Mouse (Mus musculus): ENCODE measurements around the gene Ttc7b. TPM values are rescaled to one million over a fixed set of nuclear protein-coding genes. Genes with fewer than 3 reads are reported as not detected.

Gene Ttc7b
- polyA plus RNA-seq, 2 experiments, result 1.3 to 3.5 TPM

DNA sequence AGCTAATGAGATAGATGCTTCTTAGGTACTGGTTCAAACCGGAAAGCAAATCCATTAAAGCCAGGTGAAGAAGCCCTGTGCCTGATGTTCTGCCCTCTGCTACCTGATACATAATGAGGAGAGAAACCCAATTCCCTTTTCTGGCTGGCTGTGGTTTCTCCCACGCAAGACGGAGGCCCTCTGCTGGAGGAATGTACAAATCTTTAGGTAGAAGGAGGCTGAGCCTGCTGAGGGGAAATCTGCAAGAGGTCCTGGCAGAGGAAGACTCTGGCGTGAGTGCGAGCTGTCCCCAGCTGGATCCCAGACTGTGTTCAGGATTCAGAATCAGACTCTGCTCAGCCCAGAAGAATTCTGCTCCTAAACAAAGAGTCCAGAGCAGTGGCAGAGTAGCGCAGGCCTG, 99.1 kb downstream of the Ttc7b start:
- Histone ChIP-seq H3K27me3 (ENCODE audit: control insufficient read depth, insufficient read depth, low read length) (no peaks in the 10 kb centered on the region), H3K36me3 (replicated peaks; ENCODE audit: control insufficient read depth, insufficient read depth, low read depth) (no peaks in the 10 kb centered on the region), H3K4me2 (ENCODE audit: low read depth) (no peak overlapping the region), H3K9ac (replicated peaks) (no peak overlapping the region), H3K9me3 (ENCODE audit: control insufficient read depth, low read length) (no peaks in the 10 kb centered on the region), H3K4me3 (ENCODE audit: insufficient read depth in 1 of 2, low read depth in 2 of 2, low read length in 2 of 2) (no peak overlapping the region), H3K27ac (no peak overlapping the region), H3K4me1 (replicated peaks; ENCODE audit: control insufficient read depth in 2 of 2, insufficient read depth in 2 of 2, low read length in 1 of 2) (no peaks in the 10 kb centered on the region; a peak in 1 of 4 replicates)
- DNase-seq (ENCODE audit: low read depth in 3 of 3, low spot score in 3 of 3) (no peak), ATAC-seq (ENCODE audit: insufficient read depth) (no peak)
- 58% methylated on average over 6 of the region's 6 CpGs for WGBS (ENCODE audit: insufficient replicate concordance)
- TF ChIP-seq CTCF (IDR thresholded peaks at IDR 0.05; ENCODE audit: low read depth) (peak; percentile 50), EP300 (IDR thresholded peaks at IDR 0.05; ENCODE audit: low read depth) (no peak)

DNA sequence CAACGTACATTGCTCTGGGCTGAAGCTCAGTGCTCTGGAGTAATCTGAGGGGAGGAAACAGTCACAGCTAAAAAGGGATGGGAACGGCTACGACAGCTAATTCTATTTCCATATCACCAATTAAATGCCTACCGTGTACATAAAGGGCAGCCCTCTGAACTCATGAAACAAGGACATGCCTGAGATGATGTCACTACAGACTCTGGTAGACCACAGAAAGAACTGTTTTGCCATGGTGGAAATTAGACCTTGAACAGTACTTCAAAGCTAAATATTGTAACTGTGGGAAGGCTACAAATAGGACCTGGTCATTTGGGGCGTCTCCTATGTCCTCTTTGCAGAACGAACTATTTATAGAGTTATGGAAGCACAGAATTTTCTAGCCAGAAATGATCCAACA, 99.7 kb downstream of the Ttc7b start:
- no peak overlapping the region for H3K4me2 ChIP-seq (ENCODE audit: low read depth)
- DNase-seq (ENCODE audit: low read depth in 3 of 3, low spot score in 3 of 3) (no peak), ATAC-seq (ENCODE audit: insufficient read depth) (no peak)
- TF ChIP-seq EP300 (IDR thresholded peaks at IDR 0.05; ENCODE audit: low read depth) (no peak), CTCF (IDR thresholded peaks at IDR 0.05; ENCODE audit: low read depth) (no peak)
- H3K4me3 ChIP-seq (ENCODE audit: insufficient read depth in 1 of 2, low read depth in 2 of 2, low read length in 2 of 2), result no peak overlapping the region
- H3K9me3 ChIP-seq (ENCODE audit: control insufficient read depth, low read length), result no peaks in the 10 kb centered on the region
- H3K27me3 ChIP-seq (ENCODE audit: control insufficient read depth, insufficient read depth, low read length), result no peaks in the 10 kb centered on the region
- no peak overlapping the region for H3K27ac ChIP-seq
- 70% methylated on average over 6 of the region's 6 CpGs for WGBS (ENCODE audit: insufficient replicate concordance)
- H3K36me3 ChIP-seq (replicated peaks; ENCODE audit: control insufficient read depth, insufficient read depth, low read depth), result no peaks in the 10 kb centered on the region
- H3K9ac ChIP-seq (replicated peaks), result no peak overlapping the region
- no peaks in the 10 kb centered on the region for H3K4me1 ChIP-seq (replicated peaks; ENCODE audit: control insufficient read depth in 2 of 2, insufficient read depth in 2 of 2, low read length in 1 of 2)

DNA sequence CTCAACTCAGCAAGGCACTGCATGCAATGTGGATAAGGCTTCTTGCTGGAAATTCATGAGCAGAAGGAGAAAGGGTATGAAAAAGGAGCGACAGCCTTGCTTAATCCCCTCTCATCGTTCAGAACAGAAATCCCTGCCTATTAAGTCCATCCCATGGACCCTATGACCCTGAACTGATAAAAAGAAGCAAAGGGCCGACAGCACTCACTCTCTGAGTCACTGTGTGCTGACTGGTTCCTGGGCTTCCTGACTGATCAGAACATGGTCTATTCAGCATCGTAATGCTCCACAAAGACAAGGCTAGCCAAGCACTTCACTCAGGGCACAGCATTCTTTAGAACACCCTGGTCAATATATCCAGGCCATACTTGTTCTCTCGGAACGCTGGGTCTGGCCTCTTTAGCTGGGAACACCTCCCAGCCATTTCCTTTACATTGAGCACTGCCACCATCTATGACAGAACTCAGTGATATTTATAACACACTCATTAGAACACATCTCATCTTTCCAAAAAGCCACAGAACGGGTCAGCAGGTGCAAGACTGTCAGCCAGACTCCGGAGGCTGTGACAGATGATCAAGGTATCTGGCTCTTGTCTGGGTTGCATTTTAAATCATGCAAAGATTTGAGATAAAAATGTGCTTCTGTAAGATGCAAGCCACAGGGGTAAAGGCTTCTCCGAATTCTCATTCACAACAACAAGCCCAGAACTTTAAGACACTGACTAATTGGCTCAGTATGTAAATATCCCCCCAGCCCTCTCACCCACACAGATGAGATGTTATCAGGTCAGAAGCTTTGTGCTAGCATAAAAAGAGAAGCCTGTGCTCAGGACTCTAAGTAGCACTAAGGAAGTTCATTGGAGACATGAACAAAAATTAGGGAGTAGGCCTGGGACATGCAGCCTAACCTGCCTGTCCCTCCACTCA, 100.4 kb downstream of the Ttc7b start:
- Histone ChIP-seq H3K9me3 (ENCODE audit: control insufficient read depth, low read length) (no peaks in the 10 kb centered on the region), H3K27ac (no peak overlapping the region), H3K4me3 (ENCODE audit: insufficient read depth in 1 of 2, low read depth in 2 of 2, low read length in 2 of 2) (no peak overlapping the region), H3K9ac (replicated peaks) (no peak overlapping the region), H3K27me3 (ENCODE audit: control insufficient read depth, insufficient read depth, low read length) (no peaks in the 10 kb centered on the region), H3K4me2 (ENCODE audit: low read depth) (no peak overlapping the region), H3K36me3 (replicated peaks; ENCODE audit: control insufficient read depth, insufficient read depth, low read depth) (no peaks in the 10 kb centered on the region), H3K4me1 (replicated peaks; ENCODE audit: control insufficient read depth in 2 of 2, insufficient read depth in 2 of 2, low read length in 1 of 2) (no peaks in the 10 kb centered on the region)
- 54% methylated on average over 9 of the region's 9 CpGs for whole genome bisulfite sequencing (ENCODE audit: insufficient replicate concordance)
- ATAC-seq (ENCODE audit: insufficient read depth), result no peak
- DNase-seq (ENCODE audit: low read depth in 3 of 3, low spot score in 3 of 3), result no peak
- TF ChIP-seq EP300 (IDR thresholded peaks at IDR 0.05; ENCODE audit: low read depth) (no peak), CTCF (IDR thresholded peaks at IDR 0.05; ENCODE audit: low read depth) (no peak)

DNA sequence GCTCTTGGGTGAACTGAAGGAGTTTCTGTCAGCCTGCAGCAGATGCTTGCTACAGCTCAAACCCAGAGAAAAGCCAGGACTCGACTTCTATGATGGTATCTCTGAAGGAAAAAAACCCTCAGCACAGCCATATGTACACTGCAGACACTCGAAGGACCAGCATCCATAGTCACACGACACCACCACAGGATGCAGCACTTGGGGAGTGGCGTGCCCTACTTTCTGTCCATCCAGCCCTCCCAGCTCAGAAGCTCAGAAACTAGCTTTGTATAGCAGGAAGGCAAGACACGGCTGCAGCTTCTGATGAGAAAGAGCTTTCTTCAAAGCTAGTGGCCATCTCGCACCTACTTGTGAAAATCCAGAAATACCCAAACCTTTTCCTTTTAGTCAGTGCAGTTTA, 104.8 kb downstream of the Ttc7b start:
- no peaks in the 10 kb centered on the region for H3K36me3 ChIP-seq (replicated peaks; ENCODE audit: control insufficient read depth, insufficient read depth, low read depth)
- no peak overlapping the region for H3K4me3 ChIP-seq (ENCODE audit: insufficient read depth in 1 of 2, low read depth in 2 of 2, low read length in 2 of 2)
- no peaks in the 10 kb centered on the region for H3K27me3 ChIP-seq (ENCODE audit: control insufficient read depth, insufficient read depth, low read length)
- no peak overlapping the region for H3K9ac ChIP-seq (replicated peaks)
- H3K27ac ChIP-seq, result no peak overlapping the region
- H3K4me1 ChIP-seq (replicated peaks; ENCODE audit: control insufficient read depth in 2 of 2, insufficient read depth in 2 of 2, low read length in 1 of 2), result no peaks in the 10 kb centered on the region
- no peak for DNase-seq (ENCODE audit: low read depth in 3 of 3, low spot score in 3 of 3)
- H3K9me3 ChIP-seq (ENCODE audit: control insufficient read depth, low read length), result no peaks in the 10 kb centered on the region
- TF ChIP-seq EP300 (IDR thresholded peaks at IDR 0.05; ENCODE audit: low read depth) (no peak), CTCF (IDR thresholded peaks at IDR 0.05; ENCODE audit: low read depth) (no peak)
- ATAC-seq (ENCODE audit: insufficient read depth), result no peak
- WGBS (ENCODE audit: insufficient replicate concordance), result 65% methylated on average over 6 of the region's 6 CpGs
- H3K4me2 ChIP-seq (ENCODE audit: low read depth), result no peak overlapping the region

DNA sequence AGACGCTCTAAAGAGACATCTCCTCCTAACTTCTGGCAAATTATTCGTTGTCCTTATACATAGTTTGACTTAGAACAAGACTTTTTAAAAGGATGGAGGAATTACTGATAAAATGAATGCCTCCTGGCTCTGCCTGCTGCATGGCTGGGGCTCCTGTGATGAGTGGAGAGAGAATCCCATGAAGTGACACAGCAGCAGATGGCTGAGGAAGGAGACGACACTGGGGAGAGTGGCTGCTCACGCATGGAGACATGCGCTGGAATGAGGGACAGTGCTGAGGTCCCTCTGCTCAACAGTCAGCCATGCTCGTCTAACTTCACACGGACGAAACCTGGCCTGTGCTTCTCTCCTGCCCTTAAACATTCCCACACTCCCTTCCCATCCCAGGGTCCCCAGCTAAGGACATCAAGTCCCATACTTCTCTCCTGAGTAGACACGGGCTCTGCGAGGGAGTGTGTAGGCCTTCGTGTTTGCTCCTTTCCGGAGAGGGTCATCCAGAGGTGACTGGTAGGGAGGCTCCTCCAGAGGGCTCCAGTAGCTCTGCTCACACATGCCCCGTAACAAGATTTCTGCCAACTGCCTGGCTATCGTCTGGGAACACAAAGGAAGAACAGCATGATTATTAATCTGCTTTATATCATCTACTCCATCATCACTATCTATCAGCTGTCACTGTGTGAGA, 105.8 kb downstream of the Ttc7b start:
- Histone ChIP-seq H3K9ac (replicated peaks) (no peak overlapping the region), H3K27me3 (ENCODE audit: control insufficient read depth, insufficient read depth, low read length) (no peaks in the 10 kb centered on the region), H3K4me2 (ENCODE audit: low read depth) (no peak overlapping the region), H3K4me1 (replicated peaks; ENCODE audit: control insufficient read depth in 2 of 2, insufficient read depth in 2 of 2, low read length in 1 of 2) (no peaks in the 10 kb centered on the region), H3K27ac (no peak overlapping the region), H3K4me3 (ENCODE audit: insufficient read depth in 1 of 2, low read depth in 2 of 2, low read length in 2 of 2) (no peak overlapping the region), H3K9me3 (ENCODE audit: control insufficient read depth, low read length) (no peaks in the 10 kb centered on the region), H3K36me3 (replicated peaks; ENCODE audit: control insufficient read depth, insufficient read depth, low read depth) (no peaks in the 10 kb centered on the region)
- ATAC-seq (ENCODE audit: insufficient read depth) (no peak), DNase-seq (ENCODE audit: low read depth in 3 of 3, low spot score in 3 of 3) (no peak)
- TF ChIP-seq CTCF (IDR thresholded peaks at IDR 0.05; ENCODE audit: low read depth) (no peak), EP300 (IDR thresholded peaks at IDR 0.05; ENCODE audit: low read depth) (no peak)
- WGBS (ENCODE audit: insufficient replicate concordance), result 73% methylated on average over 14 of the region's 14 CpGs

Data from liver, embryonic 14.5 days (tissue).